Mouse (Mus musculus) adrenal gland, adult 8-10 months (tissue): ENCODE measurements around the gene Lamtor1. TPM values are rescaled to one million over a fixed set of nuclear protein-coding genes. Genes with fewer than 3 reads are reported as not detected.

ENCODE experiments used
- DNase-seq: peaks from one replicate; pipeline ENCODE4 v3.0.0; 2022
- microRNA-seq, 2 experiments: library from miRNA; unstranded; fragments of <30 nt; microRNA quantifications; one replicate each; pipeline ENCODE4 v1.2.0; 2022
- total RNA-seq, 4 experiments: library from RNA; stranded (reverse); gene quantifications; 2 replicates each; pipeline ENCODE4 v1.2.4; 2022

Lamtor1 gene
- total RNA-seq, 4 experiments from 2014 or later = 92.8 to 107 (median 104) TPM

- DNase-seq = no peak
Observed at GRCm38 (mm10) chr7:101956481-101956880, 50.8 kb downstream of the Lamtor1 start.

- peak; percentile 70 for DNase-seq
Observed at GRCm38 (mm10) chr7:101956911-101957310, 51.2 kb downstream of the Lamtor1 start.

GRCm38 (mm10) chr7:101962829-101963228, 57.1 kb downstream of the Lamtor1 start:
- no peak for DNase-seq

- DNase-seq = no peak
Observed at GRCm38 (mm10) chr7:101963621-101964020, 57.9 kb downstream of the Lamtor1 start.

- DNase-seq = peak; percentile 48
Observed at GRCm38 (mm10) chr7:101964551-101964950, 58.8 kb downstream of the Lamtor1 start.

- no peak for DNase-seq
Observed at GRCm38 (mm10) chr7:101965606-101966005, 59.9 kb downstream of the Lamtor1 start.

- DNase-seq = no peak
Observed at GRCm38 (mm10) chr7:101967256-101967655, 61.6 kb downstream of the Lamtor1 start.

GRCm38 (mm10) chr7:101968751-101969150, 63.0 kb downstream of the Lamtor1 start:
- no peak for DNase-seq

GRCm38 (mm10) chr7:101969694-101970428, 64.2 kb downstream of the Lamtor1 start:
- DNase-seq = peak; percentile 82

- peak; percentile 89 for DNase-seq
Observed at GRCm38 (mm10) chr7:101970429-101970775, 64.7 kb downstream of the Lamtor1 start.

GRCm38 (mm10) chr7:101970821-101971461, 65.2 kb downstream of the Lamtor1 start:
- DNase-seq = peak; percentile 68

- no peak for DNase-seq
Observed at GRCm38 (mm10) chr7:101971721-101972120, 66.0 kb downstream of the Lamtor1 start.

GRCm38 (mm10) chr7:101973730-101974129, 68.0 kb downstream of the Lamtor1 start:
- no peak for DNase-seq

- DNase-seq = no peak
Observed at GRCm38 (mm10) chr7:101974505-101974904, 68.8 kb downstream of the Lamtor1 start.

Small RNA genes lying within 50 kb of the gene (microRNA-seq; reads per million reads assigned to microRNA genes)
- 0 reads per million in 2 experiments for gene Gm22655

Other genes with a start within 250 kb of the Lamtor1 start
- 10 to 100 TPM; 67.7 to 90.7 (median 77.9) TPM for gene Clpb, start 242.3 kb upstream of the Lamtor1 start, total RNA-seq
- gene Phox2a, start 87.6 kb upstream of the Lamtor1 start, total RNA-seq = 10 to 100 TPM; 26.7 to 57.2 (median 44.6) TPM
- 100 to 1,000 TPM in 2 of 4 experiments, 10 to 100 TPM in 2; 76.9 to 104 (median 101) TPM for gene Inppl1, start 67.7 kb upstream of the Lamtor1 start, total RNA-seq
- gene Folr2, start 48.7 kb upstream of the Lamtor1 start, total RNA-seq = 1 to 10 TPM; 1.2 to 4.7 (median 2.8) TPM
- gene Anapc15, start 42.2 kb upstream of the Lamtor1 start, total RNA-seq = 10 to 100 TPM; 29.6 to 34.8 (median 30.7) TPM
- gene Folr1, start 35.1 kb upstream of the Lamtor1 start, total RNA-seq = 1 to 10 TPM in 2 of 4 experiments, not detected in 2; 4.0 to 5.9 TPM
- gene Tomt, start 455 bp downstream of the Lamtor1 start, total RNA-seq = not detected
- gene Lrrc51, start 28.0 kb downstream of the Lamtor1 start, total RNA-seq = 10 to 100 TPM; 11.3 to 19.1 (median 16.7) TPM
- gene Numa1, start 28.2 kb downstream of the Lamtor1 start, total RNA-seq = 100 to 1,000 TPM; 191 to 248 (median 221) TPM
- gene Il18bp, start 112.8 kb downstream of the Lamtor1 start, total RNA-seq = 10 to 100 TPM in 2 of 4 experiments, 1 to 10 TPM in 2; 8.1 to 12.5 (median 10.1) TPM
- gene Rnf121, start 159.6 kb downstream of the Lamtor1 start, total RNA-seq = 10 to 100 TPM; 34.1 to 56.0 (median 38.4) TPM
- 10 to 100 TPM; 12.4 to 23.7 (median 18.7) TPM for gene Xndc1, start 159.6 kb downstream of the Lamtor1 start, total RNA-seq
- 1 to 10 TPM; 1.1 to 3.5 (median 1.5) TPM for gene Xntrpc, start 159.8 kb downstream of the Lamtor1 start, total RNA-seq
- under 1 TPM in 1 of 4 experiments, not detected in 3; 0.22 TPM for gene Trpc2, start 177.2 kb downstream of the Lamtor1 start, total RNA-seq
- gene Art1, start 195.8 kb downstream of the Lamtor1 start, total RNA-seq = not detected
- gene Art5, start 203.6 kb downstream of the Lamtor1 start, total RNA-seq = under 1 TPM in 1 of 4 experiments, not detected in 3; 0.38 TPM
- under 1 TPM in 1 of 4 experiments, not detected in 3; 0.28 TPM for gene Chrna10, start 210.9 kb downstream of the Lamtor1 start, total RNA-seq